ENCODE assay signal across 15 mouse cellular contexts in genomic region chr5:66543761-66544160, GRCm38 (mm10).
DNase-seq lines count a peak whose midpoint lies in the region; TF ChIP-seq lines count a peak whose summit lies in the region.
"Had no signal": no experiment of that assay in that cellular context is flagged by ENCODE, and none has a peak within 500 bp of the region (broad histone marks: within the 10 kb centered on the region; RNA-seq: fewer than 3 reads in every experiment).

No protein-coding gene starts in this region.

- H3ac ChIP-seq in C2C12 (ENCODE audit: control insufficient read depth, insufficient read length, low read depth) = no peak overlapping the region

- H3K27me3 ChIP-seq in C2C12 (ENCODE audit: control insufficient read depth, insufficient read depth, insufficient read length) = no peaks in the 10 kb centered on the region
- H3K27me3 ChIP-seq: forebrain, embryonic 12.5 days had no signal

- H3K27ac ChIP-seq in embryonic fibroblast, embryonic 13.5 days (ENCODE audit: insufficient read depth, low read length) = peak overlapping the region; percentile 96
- H3K27ac ChIP-seq: forebrain, embryonic 12.5 days had no signal

- H3K79me3 ChIP-seq in C2C12 (ENCODE audit: low read depth) = peaks cover 58% of the 10 kb centered on the region

- intact Hi-C loops in heart, postnatal 14 days (cut with DNase I) = no loop called here

- TF ChIP-seq CTCF in C2C12 (IDR thresholded peaks at IDR 0.05; ENCODE audit: control insufficient read depth, insufficient read depth, insufficient read length) = no peak
- no peak for TF ChIP-seq CTCF in embryonic fibroblast, embryonic 13.5 days (IDR thresholded peaks at IDR 0.05; ENCODE audit: borderline replicate concordance, insufficient read depth, low read length)
- no peak for TF ChIP-seq CTCF in lung, adult 2 months (IDR thresholded peaks at IDR 0.05; ENCODE audit: insufficient read depth, low read length)

- peaks cover 29% of the 10 kb centered on the region for H3K4me1 ChIP-seq in embryonic fibroblast, embryonic 13.5 days (ENCODE audit: control insufficient read depth, insufficient read depth, low read length)
- H3K4me1 ChIP-seq in lung, adult 2 months (ENCODE audit: control insufficient read depth, insufficient read depth, low read length) = peaks cover 19% of the 10 kb centered on the region

- H3K4me3 ChIP-seq in C2C12 (ENCODE audit: insufficient read depth, poor library complexity, severe bottlenecking) = no peak overlapping the region
- H3K4me3 ChIP-seq in embryonic fibroblast, embryonic 13.5 days (ENCODE audit: insufficient read depth, low read length) = no peak overlapping the region
- peak overlapping the region; percentile 63 for H3K4me3 ChIP-seq in lung, adult 2 months (replicated peaks; ENCODE audit: extremely low read depth, low read depth, low read length)
- H3K4me3 ChIP-seq: forebrain, embryonic 12.5 days had no signal

- peak; percentile 53 to 70 for DNase-seq in heart, adult 18-20 months
- DNase-seq in heart, postnatal 14 days = no peak
- no peak for DNase-seq in lung, adult 2 months
- no peak for DNase-seq in cerebellum, postnatal 4 days (ENCODE audit: low spot score in 2 of 2)
- DNase-seq in ovary, postnatal 36 days (ENCODE audit: low spot score) = no peak
- DNase-seq in adrenal gland, adult 18-20 months (ENCODE audit: low spot score in 2 of 2) = no peak
- DNase-seq: adrenal gland, adult 8-10 months; cerebellum, adult 9-10 months; heart, postnatal 36 days; liver, postnatal 0 days; right cerebral cortex, postnatal 14 days; thymus, adult 18-20 months had no signal

- 47% methylated on average over 6 of the region's 6 CpGs for WGBS in lung, adult 2 months

- TF ChIP-seq POLR2A in embryonic fibroblast, embryonic 13.5 days (IDR thresholded peaks at IDR 0.05; ENCODE audit: low read depth, low read length) = no peak
- TF ChIP-seq POLR2A in lung, adult 2 months (IDR thresholded peaks at IDR 0.05; ENCODE audit: borderline replicate concordance, extremely low read depth, low read depth, low read length) = no peak

- peaks cover 94% of the 10 kb centered on the region for H3K79me2 ChIP-seq in C2C12 (ENCODE audit: control insufficient read depth, insufficient read depth)

- peaks cover 26% of the 10 kb centered on the region for H3K36me3 ChIP-seq in C2C12 (ENCODE audit: control insufficient read depth, insufficient read depth)
- H3K36me3 ChIP-seq: forebrain, embryonic 12.5 days had no signal

TF ChIP-seq in C2C12, 6 proteins besides CTCF, POLR2A, EP300 and RAD21:
- TF ChIP-seq USF1 (IDR thresholded peaks at IDR 0.05; ENCODE audit: low read depth) (no peak), CEBPB (IDR thresholded peaks at IDR 0.05; ENCODE audit: low read depth) (peak; percentile 87), MAX (IDR thresholded peaks at IDR 0.05) (peak; percentile 15)

Comparison
In these comparisons a context has a peak if more than half of its experiments do, and no peak if none do; other contexts are left out.
1. DNase-seq: peak in heart, adult 18-20 months (2 of 2); none in heart, postnatal 14 days (0 of 2), lung, adult 2 months (single experiment), cerebellum, postnatal 4 days (0 of 2), ovary, postnatal 36 days (single experiment) and adrenal gland, adult 18-20 months (0 of 2).